Mouse (Mus musculus) heart, postnatal 14 days (tissue): ENCODE measurements at regions not wholly inside any gene's neighbourhood (a gene's known extent, or its start where the extent isn't known, plus 50 kb on each side); places are given as distances from the start of the nearest gene placed in this dataset.

Source experiments
- DNase-seq, 2 experiments: peaks; one replicate each; pipeline ENCODE4 v3.0.0; 2021 to 2022
- intact Hi-C: fragments of 180-260 bp; cut with DNase I; formaldehyde crosslinking; loops from one replicate; pipeline ENCODE4 v1.15.1; 2025

- intact Hi-C loops, result no loop called here
- DNase-seq, result no peak
Measured at GRCm38 (mm10) chr13:114237391-114237790, 150.7 kb downstream of the Ndufs4 start.

GRCm38 (mm10) chr13:114235892-114236291 is 152.2 kb downstream of the Ndufs4 start:
- intact Hi-C loops, result no loop called here
- no peak for DNase-seq

GRCm38 (mm10) chr13:114232203-114232602 is 155.9 kb downstream of the Ndufs4 start:
- no peak for DNase-seq
- intact Hi-C loops, result no loop called here

GRCm38 (mm10) chr13:114230557-114230956 is 157.5 kb downstream of the Ndufs4 start:
- DNase-seq, result peak; percentile 6 to 13
- intact Hi-C loops, result no loop called here

GRCm38 (mm10) chr13:114227046-114227445 is 161.0 kb downstream of the Ndufs4 start:
- no peak for DNase-seq
- intact Hi-C loops, result no loop called here

GRCm38 (mm10) chr13:114226291-114226925 is 161.7 kb downstream of the Ndufs4 start:
- DNase-seq, result no peak
- intact Hi-C loops, result no loop called here

GRCm38 (mm10) chr13:114219870-114220492 is 168.1 kb downstream of the Ndufs4 start:
- intact Hi-C loops, result no loop called here
- no peak for DNase-seq

GRCm38 (mm10) chr13:114215044-114215443 is 173.0 kb downstream of the Ndufs4 start:
- no peak for DNase-seq
- intact Hi-C loops, result no loop called here
